Mouse (Mus musculus) limb, embryonic 13.5 days (tissue): ENCODE data around the gene Ptk6. TPM values are rescaled to one million over a fixed set of nuclear protein-coding genes. Genes with fewer than 3 reads are reported as not detected.

Source experiments
- ATAC-seq: fragments of 200-750 bp; cut with Nextera tagmentation; 2 replicates; pipeline ENCODE4 v1.8.0; 2017; ENCODE audit warnings: low read depth, moderate number of reproducible peaks, moderate TSS enrichment; ENCODE audit not compliant: low FRiP score
- H3K27ac ChIP-seq: fragments of 300-500 bp; sonication (generic); 2 replicates; pipeline ENCODE4 v1.5.1; 2015; ENCODE audit warnings: inconsistent platforms, mild to moderate bottlenecking, moderate library complexity
- H3K27me3 ChIP-seq: fragments of 300-500 bp; sonication (generic); 2 replicates; pipeline ENCODE4 v1.6.1; 2015; ENCODE audit warnings: mild to moderate bottlenecking, inconsistent platforms
- H3K36me3 ChIP-seq: fragments of 300-500 bp; sonication (generic); 2 replicates; pipeline ENCODE4 v1.6.1; 2015; ENCODE audit warnings: inconsistent platforms, mild to moderate bottlenecking, moderate library complexity
- H3K4me1 ChIP-seq: fragments of 300-500 bp; sonication (generic); 2 replicates; pipeline ENCODE4 v1.6.1; 2015; ENCODE audit warnings: inconsistent platforms
- H3K4me2 ChIP-seq: fragments of 300-500 bp; sonication (generic); replicated peaks from 2 replicates; pipeline ENCODE4 v1.6.1; 2015; ENCODE audit warnings: inconsistent platforms, mild to moderate bottlenecking, moderate library complexity
- H3K4me3 ChIP-seq: fragments of 300-500 bp; sonication (generic); 2 replicates; pipeline ENCODE4 v1.5.1; 2015; ENCODE audit warnings: moderate library complexity, mild to moderate bottlenecking, inconsistent platforms
- H3K9ac ChIP-seq: fragments of 300-500 bp; sonication (generic); 2 replicates; pipeline ENCODE4 v1.6.1; 2015; ENCODE audit warnings: mild to moderate bottlenecking, inconsistent platforms
- H3K9me3 ChIP-seq: fragments of 300-500 bp; sonication (generic); 2 replicates; pipeline ENCODE4 v1.6.1; 2016; ENCODE audit warnings: inconsistent platforms
- whole genome bisulfite sequencing: fragments of 180-500 bp; shearing (Covaris S2); methylation state at CpG from one replicate; pipeline ENCODE4 v1.1.7; 2015; 5-methylcytosine and 5-hydroxymethylcytosine counted together
- polyA plus RNA-seq: library from polyadenylated mRNA; unstranded; fragments of >200 nt; fragmentation: Nextera tagmentation; extraction: Ambion mirVana; gene quantifications from 2 replicates; pipeline ENCODE4 v1.2.1, GENCODE M21; 2015

Ptk6 gene
- polyA plus RNA-seq: not detected in 2 replicates

DNA sequence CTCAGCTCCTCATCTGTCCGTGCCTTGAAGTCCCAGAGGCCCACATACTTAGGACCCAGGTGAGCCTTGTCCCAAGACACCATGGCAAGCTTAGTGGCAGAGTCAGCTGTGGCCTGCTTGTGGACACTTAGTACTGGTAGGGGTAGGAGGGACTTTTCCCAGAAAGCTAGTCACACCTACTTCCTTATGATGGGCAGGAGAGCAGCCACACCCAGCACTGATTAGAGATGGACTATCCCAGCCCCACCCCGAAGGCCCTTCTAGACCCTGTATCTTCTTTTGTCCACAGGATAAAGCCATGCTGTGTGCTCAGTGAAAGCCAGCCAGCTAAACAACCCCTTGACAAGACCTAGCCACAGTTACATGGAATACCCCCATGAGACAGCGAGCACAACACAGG lies at the start of gene Ptk6:
Ptk6 (minus strand) TSS at position 368 of the 400 bp plus-strand sequence.
- no peak within 1 kb of the TSS for H3K9ac ChIP-seq
- H3K4me2 ChIP-seq: no peak within 1 kb of the TSS
- H3K36me3 ChIP-seq: no peaks in the 10 kb centered on the region
- no peak within 1 kb of the TSS for H3K4me3 ChIP-seq
- H3K4me1 ChIP-seq: no peaks in the 10 kb centered on the region
- H3K9me3 ChIP-seq: no peaks in the 10 kb centered on the region
- no peaks in the 10 kb centered on the region for H3K27me3 ChIP-seq
- no peak for ATAC-seq
- WGBS: 88% methylated on average over 3 of the region's 3 CpGs
- H3K27ac ChIP-seq: no peak within 1 kb of the TSS

- H3K4me3 ChIP-seq: no peak overlapping the region
Measured at GRCm38 (mm10) chr2:181251841-181252240, 49.3 kb upstream of the Ptk6 start.

GRCm38 (mm10) chr2:181249217-181249616 lies 46.6 kb upstream of the Ptk6 start:
- no peak overlapping the region for H3K9ac ChIP-seq
- whole genome bisulfite sequencing: 85% methylated on average over 10 of the region's 10 CpGs
- H3K9me3 ChIP-seq: no peaks in the 10 kb centered on the region
- H3K27me3 ChIP-seq: no peaks in the 10 kb centered on the region
- H3K4me1 ChIP-seq: no peaks in the 10 kb centered on the region
- peaks cover 35% of the 10 kb centered on the region for H3K36me3 ChIP-seq
- no peak overlapping the region for H3K27ac ChIP-seq
- no peak overlapping the region for H3K4me2 ChIP-seq
- ATAC-seq: no peak
- no peak overlapping the region for H3K4me3 ChIP-seq

More at GRCm38 (mm10) chr2:181251841-181252240, 49.3 kb upstream of the Ptk6 start:
- Histone ChIP-seq H3K9me3 (no peaks in the 10 kb centered on the region), H3K27ac (no peak overlapping the region), H3K4me1 (no peaks in the 10 kb centered on the region), H3K36me3 (peaks cover 58% of the 10 kb centered on the region), H3K27me3 (no peaks in the 10 kb centered on the region), H3K9ac (no peak overlapping the region), H3K4me2 (no peak overlapping the region)
- 77% methylated on average over 1 of the region's 1 CpGs for WGBS
- no peak for ATAC-seq

DNA sequence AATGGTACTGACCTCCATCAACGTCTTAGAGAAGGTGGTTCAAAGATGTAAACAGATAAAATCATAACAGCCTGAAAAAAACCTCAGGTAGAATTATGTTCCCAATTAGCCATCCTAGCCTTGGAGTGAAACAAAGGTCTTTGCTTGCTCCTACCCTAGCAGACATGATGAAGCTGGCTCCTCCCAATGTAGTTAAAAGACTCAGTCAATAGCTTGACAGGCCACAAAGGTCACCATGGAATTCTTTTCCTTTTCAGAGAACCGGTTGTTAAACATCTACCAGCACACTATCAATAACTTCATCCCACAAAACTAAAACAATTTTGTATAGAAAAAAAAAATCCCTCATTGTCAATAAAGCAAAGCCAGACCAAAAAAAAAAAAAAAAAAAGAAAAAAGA lies 42.4 kb upstream of the Ptk6 start:
- H3K27ac ChIP-seq: no peak overlapping the region
- H3K4me2 ChIP-seq: no peak overlapping the region
- no peaks in the 10 kb centered on the region for H3K27me3 ChIP-seq
- ATAC-seq: no peak
- no peak overlapping the region for H3K9ac ChIP-seq
- 35% methylated on average over 2 of the region's 2 CpGs for WGBS
- peaks cover 14% of the 10 kb centered on the region for H3K4me1 ChIP-seq
- no peak overlapping the region for H3K4me3 ChIP-seq
- no peaks in the 10 kb centered on the region for H3K36me3 ChIP-seq
- no peaks in the 10 kb centered on the region for H3K9me3 ChIP-seq

DNA sequence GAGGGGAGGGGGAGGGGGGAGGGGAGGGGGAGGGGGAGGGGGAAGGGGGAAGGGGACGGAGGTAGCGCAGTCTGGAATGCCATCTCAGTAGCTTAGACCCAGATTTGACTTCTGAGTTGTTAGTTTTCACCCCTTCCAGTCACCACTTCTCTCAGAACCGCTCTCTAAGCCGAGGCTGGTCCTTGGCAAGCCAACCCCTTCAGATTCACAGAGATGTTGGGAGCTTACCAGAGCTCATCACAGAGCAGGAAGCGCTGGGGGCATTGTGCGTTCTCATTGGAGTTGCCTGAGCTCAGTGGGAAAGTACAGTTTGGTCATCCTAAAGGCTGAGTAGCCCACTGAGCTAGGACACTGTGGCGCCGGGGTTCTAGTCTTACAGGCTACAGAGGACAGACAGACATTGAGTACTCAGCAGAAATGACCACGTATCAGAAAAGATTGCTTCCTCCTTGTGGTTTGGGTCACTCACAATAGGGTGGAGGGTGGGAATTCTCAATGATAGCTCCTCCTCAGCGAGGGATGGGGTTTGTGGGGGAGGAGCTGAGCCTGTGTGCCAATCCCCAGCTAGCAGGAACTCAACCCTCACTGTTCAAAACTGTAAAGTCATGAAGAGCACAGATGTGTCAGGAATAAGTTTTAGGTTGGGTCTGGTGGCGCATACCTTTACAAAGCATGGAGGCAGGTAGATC lies 41.3 kb upstream of the Ptk6 start:
- Histone ChIP-seq H3K4me1 (peaks cover 14% of the 10 kb centered on the region), H3K36me3 (no peaks in the 10 kb centered on the region), H3K9me3 (no peaks in the 10 kb centered on the region), H3K27ac (no peak overlapping the region), H3K4me2 (no peak overlapping the region), H3K9ac (no peak overlapping the region), H3K27me3 (no peaks in the 10 kb centered on the region), H3K4me3 (no peak overlapping the region)
- ATAC-seq: no peak
- WGBS: 36% methylated on average over 11 of the region's 11 CpGs

GRCm38 (mm10) chr2:181242314-181242665 lies 39.7 kb upstream of the Ptk6 start:
- 56% methylated on average over 3 of the region's 3 CpGs for WGBS

DNA sequence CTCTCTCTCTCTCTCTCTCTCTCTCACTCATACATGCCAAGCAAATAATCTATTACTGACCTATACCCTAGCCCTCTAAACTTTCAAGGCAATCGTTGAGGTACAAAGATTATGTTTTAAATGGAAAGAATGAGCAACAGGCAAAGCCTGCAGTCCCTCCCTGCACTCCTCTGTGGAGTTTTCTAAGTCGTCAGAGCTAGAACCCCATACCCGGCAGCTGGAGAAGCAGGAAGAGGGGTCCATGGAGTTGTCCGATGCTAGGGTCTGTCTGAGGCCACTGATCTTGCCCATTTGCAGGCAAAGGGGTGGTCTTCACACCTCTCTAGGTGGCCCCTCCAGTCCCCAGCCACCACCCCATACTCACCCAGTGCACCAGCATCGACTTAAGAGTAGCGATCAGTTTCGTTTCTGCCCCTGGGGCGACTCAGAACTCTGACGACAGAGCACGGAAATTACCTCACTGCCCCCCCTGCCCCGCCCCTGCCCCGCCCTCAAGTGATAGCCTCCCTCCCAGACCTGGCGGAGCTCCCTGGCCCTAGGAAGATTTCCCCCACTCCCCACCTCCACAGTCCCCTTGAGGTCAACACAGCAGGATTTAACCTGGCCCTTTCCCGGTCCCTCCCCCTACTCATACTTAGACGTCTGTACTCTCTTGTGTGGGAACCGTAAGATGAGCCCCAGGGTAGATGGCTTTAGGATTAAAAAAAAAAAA lies 39.2 kb upstream of the Ptk6 start, which contains the start of gene Helz2:
Helz2 (minus strand) TSS at position 426 of the 712 bp plus-strand sequence.
- Histone ChIP-seq H3K4me3 (peak within 1 kb of the TSS; percentile 51), H3K9ac (peak within 1 kb of the TSS; percentile 72), H3K9me3 (no peaks in the 10 kb centered on the region), H3K27me3 (no peaks in the 10 kb centered on the region), H3K4me1 (peaks cover 14% of the 10 kb centered on the region), H3K27ac (no peak within 1 kb of the TSS), H3K36me3 (peaks cover 11% of the 10 kb centered on the region; the same call in 1 of the 2 replicates), H3K4me2 (peak within 1 kb of the TSS; percentile 72)
- peak; percentile 35; the same call in 1 of the 2 replicates for ATAC-seq
- WGBS: 5% methylated on average over 16 of the region's 16 CpGs

More at GRCm38 (mm10) chr2:181242314-181242665, 39.7 kb upstream of the Ptk6 start:
- no peak overlapping the region for H3K27ac ChIP-seq
- H3K9me3 ChIP-seq: no peaks in the 10 kb centered on the region
- H3K9ac ChIP-seq: peak overlapping the region; percentile 72
- H3K4me2 ChIP-seq: peak overlapping the region; percentile 72
- H3K36me3 ChIP-seq: peaks cover 9% of the 10 kb centered on the region; the same call in 1 of the 2 replicates
- H3K4me1 ChIP-seq: peaks cover 14% of the 10 kb centered on the region
- 0 out of 2 replicates have a peak, but pooled peaks have one; percentile 16 for ATAC-seq
- no peaks in the 10 kb centered on the region for H3K27me3 ChIP-seq
- H3K4me3 ChIP-seq: peak overlapping the region; percentile 51

GRCm38 (mm10) chr2:181240806-181241440 lies 38.3 kb upstream of the Ptk6 start:
- H3K4me1 ChIP-seq: peaks cover 14% of the 10 kb centered on the region
- H3K9me3 ChIP-seq: no peaks in the 10 kb centered on the region
- H3K27ac ChIP-seq: no peak overlapping the region
- peaks cover 15% of the 10 kb centered on the region; the same call in 1 of the 2 replicates for H3K36me3 ChIP-seq
- ATAC-seq: no peak
- WGBS: 89% methylated on average over 13 of the region's 13 CpGs
- peak overlapping the region; percentile 72 for H3K4me2 ChIP-seq
- no peak overlapping the region for H3K9ac ChIP-seq
- H3K27me3 ChIP-seq: no peaks in the 10 kb centered on the region
- peak overlapping the region; percentile 51 for H3K4me3 ChIP-seq

DNA sequence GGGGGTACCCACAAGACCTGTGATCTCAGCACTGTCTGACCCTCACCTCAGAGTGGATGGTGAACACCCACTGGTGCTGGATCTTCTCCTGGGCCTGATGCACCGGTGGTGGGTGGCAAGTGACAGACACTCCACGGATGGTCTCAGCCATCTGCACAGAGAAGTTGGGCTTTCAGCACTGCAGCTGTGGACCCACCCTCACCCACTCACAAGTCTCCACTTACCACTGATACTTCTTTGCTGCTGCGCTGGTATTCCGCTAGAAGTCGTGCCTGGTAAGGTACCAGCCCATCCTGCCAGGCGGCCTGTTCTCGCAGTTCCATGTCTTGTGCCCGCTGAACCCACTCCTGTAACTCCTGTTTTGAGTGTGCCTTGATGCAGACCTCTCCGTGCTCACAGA lies 36.7 kb upstream of the Ptk6 start:
- Histone ChIP-seq H3K4me3 (no peak overlapping the region), H3K9ac (peak overlapping the region; percentile 43; the same call in 1 of the 2 replicates), H3K9me3 (no peaks in the 10 kb centered on the region), H3K4me1 (peaks cover 14% of the 10 kb centered on the region), H3K4me2 (no peak overlapping the region), H3K36me3 (peaks cover 16% of the 10 kb centered on the region; the same call in 1 of the 2 replicates), H3K27ac (no peak overlapping the region), H3K27me3 (no peaks in the 10 kb centered on the region)
- WGBS: 89% methylated on average over 9 of the region's 9 CpGs
- ATAC-seq: no peak

- 72% methylated on average over 2 of the region's 2 CpGs for WGBS
- peak overlapping the region; percentile 43; the same call in 1 of the 2 replicates for H3K9ac ChIP-seq
- peaks cover 14% of the 10 kb centered on the region for H3K4me1 ChIP-seq
- peaks cover 18% of the 10 kb centered on the region; the same call in 1 of the 2 replicates for H3K36me3 ChIP-seq
- H3K4me3 ChIP-seq: no peak overlapping the region
- H3K4me2 ChIP-seq: no peak overlapping the region
- H3K27ac ChIP-seq: no peak overlapping the region
- H3K9me3 ChIP-seq: no peaks in the 10 kb centered on the region
- ATAC-seq: no peak
- no peaks in the 10 kb centered on the region for H3K27me3 ChIP-seq
Measured at GRCm38 (mm10) chr2:181238861-181239260, 36.3 kb upstream of the Ptk6 start.

DNA sequence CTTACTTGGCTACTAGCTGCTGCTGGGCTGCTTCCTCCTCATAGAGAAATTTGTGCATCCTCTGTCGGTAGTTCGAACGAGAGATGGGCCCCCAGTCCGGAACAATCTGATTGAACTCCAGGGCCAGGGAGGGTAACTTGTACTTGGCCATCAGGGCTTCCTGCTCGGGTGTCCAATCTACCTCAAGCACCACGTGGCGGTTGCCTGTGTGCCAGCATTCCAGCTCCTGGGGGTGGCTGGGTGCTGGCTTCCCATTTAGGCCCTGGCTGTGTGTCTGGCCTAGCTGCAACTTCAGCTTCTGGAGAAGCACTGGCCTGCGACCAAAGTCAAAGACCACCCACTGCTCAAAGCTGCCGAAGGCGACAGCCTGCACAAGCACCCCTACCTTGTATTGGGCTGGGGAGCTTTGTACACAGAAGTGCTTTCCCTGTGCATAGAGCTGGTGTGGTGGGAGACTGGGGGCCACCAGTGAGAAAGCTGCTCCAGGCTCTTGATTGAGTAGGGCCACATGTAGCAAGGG lies 35.6 kb upstream of the Ptk6 start:
- Histone ChIP-seq H3K9me3 (no peaks in the 10 kb centered on the region), H3K4me3 (no peak overlapping the region), H3K27ac (no peak overlapping the region), H3K9ac (no peak overlapping the region), H3K27me3 (no peaks in the 10 kb centered on the region), H3K4me2 (no peak overlapping the region), H3K36me3 (peaks cover 19% of the 10 kb centered on the region), H3K4me1 (peaks cover 14% of the 10 kb centered on the region)
- no peak for ATAC-seq
- WGBS: 83% methylated on average over 10 of the region's 10 CpGs
